Mouse (Mus musculus): Measurements from ENCODE around the gene Mettl26. TPM values are rescaled to one million over a fixed set of nuclear protein-coding genes. Genes with fewer than 3 reads are reported as not detected.

Mettl26 gene
- total RNA-seq, 2 experiments from 2014 or later, result 36.3 to 37.7 TPM

DNA sequence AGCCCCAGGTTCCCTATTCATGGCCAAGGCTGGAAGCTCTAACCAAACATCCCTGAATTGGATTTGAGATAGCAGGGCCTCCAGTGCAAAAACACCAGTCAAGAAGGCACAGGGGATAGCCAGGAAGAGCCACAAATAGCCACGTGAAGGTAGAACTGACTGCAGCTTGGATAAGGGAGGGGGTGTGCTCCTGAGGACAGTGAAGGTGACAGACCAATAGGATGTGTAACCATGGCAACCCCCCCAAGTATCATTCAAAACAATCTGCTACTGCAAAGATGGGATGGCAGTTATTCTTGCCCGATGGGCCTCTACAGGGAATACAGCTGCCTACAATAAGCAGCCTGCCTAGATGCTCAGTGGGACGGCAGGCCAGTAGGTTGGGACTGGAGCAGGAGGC, 37.3 kb upstream of the Mettl26 start:
- DNase-seq, result no peak

DNA sequence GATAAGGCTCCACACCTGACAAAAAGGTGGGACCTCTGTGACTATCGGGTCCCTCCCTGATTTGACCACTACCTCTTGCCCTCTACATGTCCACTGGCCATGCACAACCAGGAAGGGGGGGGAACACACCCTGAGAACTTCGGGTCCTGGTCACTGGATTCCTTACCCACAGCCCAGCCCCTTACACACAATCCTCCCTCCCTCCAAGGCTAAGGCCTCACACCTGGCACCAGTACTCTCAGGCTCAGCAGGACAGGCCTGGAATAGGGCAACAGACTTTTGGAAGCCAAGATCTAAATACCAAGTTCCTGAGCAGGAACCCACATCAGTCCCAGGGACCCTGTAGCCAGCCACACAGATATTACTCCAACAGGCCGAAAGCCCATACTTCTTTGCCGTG, 36.0 kb upstream of the Mettl26 start:
- no peak for DNase-seq

DNA sequence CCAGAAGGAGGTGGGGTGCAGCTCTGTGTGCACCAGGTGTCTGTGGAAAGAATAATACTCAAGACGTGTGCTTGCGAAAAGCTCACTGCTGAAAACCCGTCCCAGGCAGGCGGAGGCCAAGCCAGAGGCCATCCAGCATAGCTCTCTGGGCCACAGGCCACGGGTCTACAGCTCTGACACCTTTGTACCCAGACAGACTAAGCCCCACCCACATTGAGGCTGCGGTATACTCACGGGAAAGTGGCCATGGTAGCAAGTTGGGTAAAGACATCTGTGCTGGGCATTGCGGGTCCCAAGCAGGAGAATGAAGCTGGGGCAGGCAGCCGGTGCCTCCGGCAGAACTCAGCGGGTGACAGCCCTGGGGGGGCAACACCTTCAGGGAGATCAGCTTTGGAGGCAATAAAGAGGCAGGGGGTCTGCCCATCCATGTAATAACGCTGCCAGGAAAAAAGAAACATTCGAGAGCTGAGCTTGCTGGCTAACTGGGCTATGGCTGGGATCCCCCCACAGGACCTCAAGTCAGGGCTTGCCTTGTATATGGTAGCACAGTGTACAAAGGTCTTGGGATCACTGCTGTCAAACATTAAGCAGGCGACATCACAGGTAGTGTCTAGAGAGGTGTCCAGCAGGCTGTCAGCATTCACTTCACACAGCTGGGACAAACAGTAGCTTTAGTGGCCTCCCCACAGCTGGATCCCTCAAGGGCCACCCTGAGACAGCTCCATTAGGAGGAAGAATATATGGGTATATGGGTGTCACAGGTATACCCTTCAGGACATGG, 35.2 kb upstream of the Mettl26 start:
- no peak for DNase-seq

DNA sequence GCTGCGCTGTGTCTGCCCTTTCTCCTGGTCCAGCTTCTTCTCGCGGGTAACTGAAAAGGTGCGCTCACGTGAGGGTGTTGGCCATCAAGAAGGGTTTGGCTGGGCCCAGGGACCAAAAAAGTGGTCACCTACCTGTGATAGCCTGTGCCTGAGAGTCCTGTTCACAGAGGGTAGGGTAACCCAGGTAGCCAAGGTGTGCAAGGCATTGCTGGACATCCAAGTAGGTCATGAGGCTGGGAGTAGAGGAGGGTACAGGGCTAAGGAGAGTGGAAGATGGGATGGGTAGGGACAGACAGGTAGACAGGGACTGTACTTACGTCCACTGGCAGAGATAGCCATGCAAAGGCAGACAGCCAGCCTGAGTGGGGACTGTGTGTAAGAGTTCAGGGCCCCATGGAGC, 34.4 kb upstream of the Mettl26 start:
- no peak for DNase-seq

DNA sequence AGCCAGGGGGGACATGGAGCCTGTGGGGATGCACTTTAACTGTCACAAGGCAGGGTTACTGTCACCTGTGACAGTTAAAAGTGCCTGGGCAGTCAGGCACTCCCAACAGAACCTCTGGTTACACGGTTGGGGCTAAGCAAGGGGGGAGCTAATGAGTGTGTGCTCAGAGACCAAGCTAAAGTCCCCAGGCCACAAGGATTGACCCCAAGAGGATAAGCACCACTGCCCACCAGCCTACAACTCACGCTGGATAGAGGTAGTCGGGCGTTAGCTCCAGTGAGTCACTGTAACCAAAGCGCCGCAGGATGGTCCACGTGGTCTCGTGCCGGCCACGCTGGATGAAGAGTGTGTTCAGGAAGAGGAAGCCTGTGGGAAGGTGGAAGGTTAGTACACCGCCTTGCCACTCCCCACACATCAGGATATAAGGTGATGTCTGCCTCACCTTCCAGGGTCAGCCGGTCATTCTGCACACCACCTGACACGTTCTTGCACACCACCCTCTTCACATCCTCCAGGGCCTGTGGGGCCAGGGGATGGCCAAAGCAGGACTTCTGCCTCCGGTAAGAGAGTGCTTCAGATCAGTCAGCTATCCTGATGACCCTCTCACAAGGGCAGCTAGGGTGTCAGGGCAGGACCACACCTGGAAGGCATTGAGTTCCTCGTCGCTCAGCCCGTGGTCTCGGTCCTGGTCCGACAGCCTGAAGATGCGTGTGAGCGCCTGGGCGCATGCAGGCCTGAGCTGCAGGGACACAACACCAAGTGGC, 33.6 kb upstream of the Mettl26 start, which contains the start of gene Gm20683:
Gene Gm20683 (minus strand): TSS at position 647 of the 764 bp plus-strand sequence.
- no peak for DNase-seq

DNA sequence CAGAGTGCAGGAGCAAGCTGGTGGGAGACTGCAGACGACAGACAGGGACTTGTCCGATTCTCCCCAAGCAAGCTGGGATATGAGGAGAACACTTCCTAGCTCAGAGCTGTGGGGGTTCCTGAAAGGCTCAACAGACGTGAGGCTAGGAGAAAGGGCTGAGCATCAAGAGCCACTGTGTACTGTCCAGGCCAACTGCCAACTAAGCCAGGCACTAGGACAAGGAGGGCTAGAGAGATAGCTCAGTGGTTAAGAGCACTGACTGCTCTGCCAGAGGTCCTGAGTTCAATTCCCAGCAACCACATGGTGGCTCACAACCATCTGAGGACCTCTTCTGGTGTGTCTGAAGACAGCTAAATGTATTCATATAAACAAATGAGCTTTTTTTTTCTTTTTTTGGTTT, 32.4 kb upstream of the Mettl26 start:
- no peak for DNase-seq

DNA sequence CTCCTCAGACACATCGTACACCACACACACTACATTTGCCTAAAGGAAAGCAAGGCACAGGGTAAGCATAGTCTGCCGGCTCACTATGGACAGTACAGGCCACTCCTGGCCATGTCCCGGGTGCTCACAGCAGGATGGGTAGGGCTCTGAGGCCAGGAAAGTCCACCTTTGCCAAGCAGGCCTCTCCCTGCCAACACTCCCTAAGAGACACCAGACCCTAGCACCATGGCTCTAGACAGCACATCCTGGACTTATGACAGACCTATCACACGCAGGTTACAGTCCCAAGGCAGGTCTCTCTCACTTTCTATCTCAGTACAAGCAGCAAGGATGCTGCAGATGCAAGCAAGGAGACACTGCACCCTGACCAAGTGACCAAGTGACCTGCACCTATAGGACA, 31.8 kb upstream of the Mettl26 start:
- DNase-seq, result no peak

DNA sequence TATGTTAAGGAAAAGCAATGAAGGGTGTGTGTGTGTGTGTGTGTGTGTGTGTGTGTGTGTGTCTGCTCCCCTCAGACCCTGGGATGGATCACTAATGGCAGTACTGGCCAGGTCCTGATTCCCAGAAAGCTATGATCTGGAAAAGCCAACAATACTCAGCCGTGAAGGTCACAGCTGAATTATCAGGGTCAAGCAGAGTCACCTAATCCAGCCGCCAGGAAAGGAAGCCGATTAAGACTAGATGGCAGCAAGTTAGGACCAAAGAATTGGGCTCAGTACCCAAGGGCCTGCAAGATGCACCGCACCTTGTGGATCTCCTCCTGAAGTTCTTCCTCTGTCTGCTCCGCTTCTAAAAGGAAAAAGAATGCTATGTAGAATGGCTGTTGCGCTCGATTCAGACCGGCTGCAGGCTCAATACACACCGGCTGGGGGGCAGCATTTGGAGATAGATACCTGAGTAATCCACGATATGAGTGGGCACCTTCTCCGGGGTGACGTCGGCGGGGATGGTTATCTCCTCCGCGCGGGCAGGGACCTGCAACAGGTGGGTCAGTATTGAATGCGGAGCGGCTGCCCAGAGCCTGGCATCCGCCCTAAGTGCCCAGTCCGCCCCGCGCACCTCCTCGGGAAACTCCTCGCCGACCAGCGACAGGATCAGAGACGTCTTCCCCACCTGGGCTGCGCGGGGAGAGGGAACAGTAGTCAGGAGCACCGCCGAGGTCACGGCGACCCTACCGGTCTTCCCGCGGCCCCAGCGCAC, 31.1 kb upstream of the Mettl26 start:
- DNase-seq, result no peak

DNA sequence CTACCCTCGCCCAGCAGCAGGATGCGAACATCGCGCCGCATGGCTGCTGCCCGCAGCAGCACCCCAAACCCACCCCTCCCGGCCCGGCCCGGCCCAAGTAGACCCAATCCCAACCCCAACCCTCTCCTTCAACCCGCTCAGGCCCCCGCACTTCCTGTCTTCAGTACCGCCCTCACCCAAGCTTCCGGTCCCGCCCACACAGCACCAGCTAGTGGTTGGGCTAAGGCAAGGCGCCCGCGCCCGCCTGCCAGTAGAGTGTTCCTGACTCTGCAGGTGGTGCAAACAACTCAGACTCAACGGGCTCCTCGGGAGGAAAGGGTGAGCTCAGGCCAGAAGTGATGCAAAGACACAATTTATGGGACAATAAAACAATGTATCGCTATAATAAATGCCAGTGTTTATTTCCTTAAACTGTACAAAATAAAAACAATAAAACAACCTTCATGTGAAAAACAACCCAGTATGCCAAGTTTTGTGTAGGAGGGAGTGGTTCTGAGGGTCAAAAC, 30.4 kb upstream of the Mettl26 start, which contains the start of gene Rhot2:
Gene Rhot2 (minus strand): TSS at position 456 of the 506 bp plus-strand sequence.
- DNase-seq, result peak; percentile 92 to 95

DNA sequence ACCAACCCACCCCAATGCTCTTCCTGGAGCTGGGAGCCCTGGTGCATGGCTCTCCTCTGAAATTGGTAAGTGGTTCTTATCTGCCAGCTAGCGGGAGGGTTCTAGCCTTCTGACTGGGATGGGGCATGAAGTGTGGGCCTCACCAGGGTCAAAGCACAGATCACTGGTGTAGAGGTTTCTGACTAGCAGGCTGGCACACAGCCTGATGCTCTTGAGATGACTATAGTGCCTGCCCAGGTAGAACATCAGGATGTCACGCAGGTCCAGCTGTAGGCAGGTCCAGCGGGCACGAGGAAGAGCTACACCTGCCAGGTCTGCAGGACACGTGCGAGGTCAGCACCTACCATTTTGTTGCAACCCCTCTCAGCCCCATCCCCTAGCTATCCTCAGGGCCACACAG, 14.6 kb upstream of the Mettl26 start:
- DNase-seq, result no peak

DNA sequence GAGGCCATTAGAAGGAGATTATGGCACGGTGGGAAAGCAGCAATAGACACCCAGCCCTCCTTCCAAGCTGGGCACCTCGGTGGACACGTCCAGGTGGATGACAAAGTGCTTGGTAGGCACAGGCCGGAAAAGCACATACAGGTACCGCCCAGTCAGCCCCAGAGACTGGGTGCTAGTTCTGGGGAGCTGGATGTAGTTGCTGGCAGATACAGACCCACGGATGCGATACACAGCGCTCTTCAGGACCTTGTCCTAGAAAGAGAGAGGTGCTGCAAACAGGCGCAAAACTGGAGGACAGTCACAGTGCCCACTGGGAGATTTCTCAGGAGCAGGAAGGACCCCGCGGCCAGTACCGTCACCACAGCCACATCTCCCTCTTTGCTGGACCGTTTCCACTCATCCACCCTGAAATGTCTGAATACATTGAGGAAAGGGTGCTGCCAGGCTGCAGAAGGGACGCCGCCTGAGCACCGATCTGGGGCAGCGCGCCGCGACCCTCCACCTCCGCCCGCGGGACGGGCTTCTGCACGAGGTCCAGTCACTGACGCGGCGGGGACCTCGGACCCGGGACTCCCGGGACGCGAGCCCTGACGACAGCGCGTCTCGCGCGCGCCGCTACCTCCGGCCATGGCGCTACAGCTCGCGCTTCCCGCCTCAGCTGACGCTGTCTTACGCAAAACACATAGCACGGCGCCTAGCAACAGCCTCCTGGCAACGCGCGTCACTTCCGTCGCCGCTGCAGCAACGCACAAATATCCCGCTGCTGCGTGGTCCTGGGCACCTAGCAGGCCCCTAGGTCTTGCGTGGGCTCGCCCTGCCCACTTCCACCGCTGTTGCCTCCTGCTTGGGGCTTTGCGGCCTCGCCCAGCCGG, 13.8 kb upstream of the Mettl26 start, which contains the start of gene Wdr90:
Gene Wdr90 (minus strand): TSS at position 670 of the 872 bp plus-strand sequence.
- DNase-seq, result peak; percentile 92 to 94

DNA sequence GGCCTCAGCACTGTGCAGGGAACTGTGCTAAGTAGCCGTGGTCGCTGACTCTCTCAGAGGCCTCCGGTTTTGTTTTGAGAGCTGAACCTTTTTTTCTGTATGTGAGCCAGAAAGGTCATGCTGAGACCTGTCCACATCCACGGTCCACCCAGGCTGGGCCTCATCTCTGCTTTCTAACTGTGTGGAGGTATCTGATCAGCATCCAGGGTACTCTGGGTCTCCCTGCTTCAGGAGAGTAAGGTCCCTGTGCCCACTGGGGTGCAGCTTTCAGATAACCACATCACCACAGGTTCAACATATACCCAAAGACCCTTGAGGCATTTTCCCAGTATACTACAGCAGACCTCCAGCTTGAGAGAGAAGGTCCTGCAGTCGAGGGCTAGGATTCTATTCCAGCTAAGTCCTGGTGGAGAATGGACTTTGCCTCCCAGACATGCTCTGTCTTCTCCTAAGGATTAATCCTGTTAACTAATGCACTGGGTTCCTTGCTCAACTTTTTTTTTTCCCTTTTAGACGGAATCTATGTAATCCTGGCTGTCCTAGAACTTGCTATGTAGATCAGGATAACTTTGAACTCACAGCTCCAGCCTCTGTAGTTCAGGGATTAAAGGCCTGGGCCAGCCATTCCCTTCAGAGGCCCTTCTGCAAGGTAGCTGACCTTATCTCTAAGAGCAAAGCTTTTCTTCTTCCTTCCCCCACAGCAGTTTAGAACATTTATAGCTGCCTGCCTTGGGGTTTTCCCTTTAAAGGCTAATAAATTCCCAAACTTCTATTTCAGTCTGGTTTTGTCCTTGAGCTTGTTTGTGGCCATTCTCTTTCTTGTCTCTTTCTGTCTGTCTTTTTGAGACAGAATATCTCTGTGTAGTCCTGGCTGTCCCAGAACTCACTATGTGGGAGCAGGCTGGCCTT, 12.9 kb upstream of the Mettl26 start:
- DNase-seq, result no peak

DNA sequence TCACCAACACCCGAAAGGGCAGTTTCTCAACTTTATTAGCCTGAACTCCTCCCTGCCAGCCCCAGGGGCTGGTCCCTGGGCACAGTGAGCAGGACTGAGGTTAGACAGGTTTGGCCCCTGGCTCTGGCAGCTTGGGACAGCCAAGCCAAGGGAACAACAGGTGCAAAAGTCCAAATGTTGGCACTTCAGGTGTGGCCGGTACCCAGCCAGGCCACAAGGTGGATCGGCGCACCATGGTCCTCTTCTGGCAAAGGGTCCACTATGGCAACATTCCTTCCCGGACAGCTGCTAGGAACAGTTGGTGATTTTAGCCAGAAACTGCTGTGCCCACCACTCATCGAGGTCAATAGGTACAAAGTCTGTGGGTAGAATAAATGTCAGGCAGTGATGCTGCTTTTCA, 11.2 kb upstream of the Mettl26 start:
- no peak for DNase-seq

DNA sequence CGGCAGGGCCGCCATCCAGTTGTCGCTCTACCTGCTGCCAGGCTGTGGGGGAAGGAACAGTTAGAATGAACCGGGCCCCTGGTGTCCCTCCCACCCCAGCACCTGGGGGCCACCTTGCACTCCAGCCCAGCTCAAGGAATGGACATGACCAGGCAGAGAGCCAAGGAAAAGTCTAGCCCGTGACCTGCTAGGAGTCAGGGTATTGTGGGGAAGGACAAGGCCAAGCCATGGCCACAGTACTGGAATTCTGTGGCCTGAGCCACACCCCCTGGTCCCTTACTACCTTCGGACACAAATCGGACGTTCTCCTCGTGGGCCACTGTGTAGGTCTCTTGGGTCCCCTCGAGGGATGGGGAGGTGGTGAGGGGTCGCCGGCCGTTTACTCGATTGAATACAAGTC, 10.6 kb upstream of the Mettl26 start:
- no peak for DNase-seq

DNA sequence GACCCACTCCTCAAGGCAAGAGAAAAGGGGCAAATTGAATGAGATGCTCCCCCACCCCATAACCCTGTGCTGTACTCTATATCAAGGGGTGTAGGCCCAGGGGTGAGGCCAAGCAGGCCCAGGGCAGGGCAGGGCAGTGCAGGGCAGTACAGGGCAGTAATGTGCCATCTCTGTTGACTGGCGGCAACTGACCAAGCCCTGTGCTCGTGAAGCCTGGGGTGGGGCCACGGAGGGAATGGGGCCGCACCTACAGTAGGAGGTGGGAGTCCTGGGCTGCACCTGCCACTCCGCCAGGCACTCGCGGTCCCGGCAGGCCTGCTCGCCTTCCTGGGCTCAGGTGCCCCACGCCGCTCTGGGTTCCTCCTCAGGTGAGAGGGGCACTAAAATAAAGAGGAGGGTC, 9.6 kb upstream of the Mettl26 start:
- DNase-seq, result no peak

DNA sequence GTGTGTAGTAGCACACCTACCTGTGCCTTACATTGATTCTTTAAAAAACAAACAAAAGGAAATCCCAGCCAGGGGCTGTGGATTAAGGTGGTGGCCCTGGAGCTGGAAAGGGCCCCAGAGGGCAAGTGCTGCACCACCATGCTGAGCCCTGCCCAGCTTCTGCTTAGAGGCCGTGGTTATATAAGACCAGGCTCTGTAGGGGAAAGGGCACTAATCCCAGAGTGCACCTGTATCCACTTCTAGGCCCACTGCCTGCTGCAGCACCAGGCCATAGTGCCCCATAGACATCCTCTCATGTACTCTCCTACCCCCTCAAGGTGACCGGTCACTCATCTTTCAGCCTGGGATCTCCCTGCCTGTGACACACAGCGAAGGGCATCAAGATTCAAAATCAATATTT, 8.7 kb upstream of the Mettl26 start:
- no peak for DNase-seq

DNA sequence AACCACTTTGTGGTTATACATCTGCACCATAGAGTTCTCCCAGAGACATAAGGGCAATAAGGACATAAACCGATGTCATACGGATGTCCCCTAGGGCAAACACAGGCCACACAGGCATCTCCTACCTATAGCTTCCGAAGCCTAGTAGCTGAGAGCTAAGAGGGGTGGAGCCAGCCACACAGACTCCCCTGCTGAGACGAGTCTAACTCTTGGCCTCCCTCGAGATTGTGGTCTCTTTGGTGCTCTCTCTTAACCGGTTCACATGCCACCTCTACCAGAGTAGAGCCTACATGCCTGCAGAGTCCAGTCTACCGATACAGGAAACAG, 7.4 kb upstream of the Mettl26 start:
- no peak for DNase-seq

DNA sequence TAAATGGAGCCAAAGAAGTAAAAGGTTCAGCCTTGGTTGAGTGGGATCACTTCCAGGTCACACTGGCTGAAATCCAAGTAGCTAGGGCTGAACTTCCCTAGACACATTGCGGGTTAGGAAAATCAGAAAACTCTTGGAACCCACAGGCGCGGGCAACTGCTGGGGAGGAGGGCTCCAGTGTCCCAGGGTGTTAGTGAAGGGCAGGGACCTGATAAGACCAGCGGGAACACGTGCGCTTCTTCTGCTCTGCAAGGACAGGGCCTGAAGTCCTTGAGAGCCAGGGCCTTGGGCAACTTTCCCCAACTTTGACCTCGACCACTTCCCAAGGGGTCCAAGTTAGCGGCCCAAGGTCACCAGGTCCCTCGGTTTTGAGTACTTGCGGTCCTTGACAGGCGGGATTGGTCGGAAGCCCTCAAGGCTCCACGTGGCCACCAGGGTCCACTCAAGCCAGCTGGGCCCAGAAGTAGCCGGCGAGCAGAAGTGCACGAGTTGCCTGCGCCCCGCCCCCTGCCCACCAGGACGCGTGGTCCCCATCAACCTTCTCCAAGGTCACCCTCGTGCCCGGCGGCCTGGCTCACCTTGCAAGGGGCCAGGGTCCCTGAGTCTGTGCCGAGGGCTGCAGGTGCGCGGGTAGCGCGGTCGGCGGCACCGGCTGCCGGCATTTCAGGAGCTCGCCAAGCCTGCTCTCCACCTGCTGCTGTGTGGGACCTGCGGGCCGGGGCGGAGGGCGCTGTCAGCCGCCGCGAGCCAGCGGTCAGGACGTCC, 6.9 kb upstream of the Mettl26 start:
- no peak for DNase-seq

DNA sequence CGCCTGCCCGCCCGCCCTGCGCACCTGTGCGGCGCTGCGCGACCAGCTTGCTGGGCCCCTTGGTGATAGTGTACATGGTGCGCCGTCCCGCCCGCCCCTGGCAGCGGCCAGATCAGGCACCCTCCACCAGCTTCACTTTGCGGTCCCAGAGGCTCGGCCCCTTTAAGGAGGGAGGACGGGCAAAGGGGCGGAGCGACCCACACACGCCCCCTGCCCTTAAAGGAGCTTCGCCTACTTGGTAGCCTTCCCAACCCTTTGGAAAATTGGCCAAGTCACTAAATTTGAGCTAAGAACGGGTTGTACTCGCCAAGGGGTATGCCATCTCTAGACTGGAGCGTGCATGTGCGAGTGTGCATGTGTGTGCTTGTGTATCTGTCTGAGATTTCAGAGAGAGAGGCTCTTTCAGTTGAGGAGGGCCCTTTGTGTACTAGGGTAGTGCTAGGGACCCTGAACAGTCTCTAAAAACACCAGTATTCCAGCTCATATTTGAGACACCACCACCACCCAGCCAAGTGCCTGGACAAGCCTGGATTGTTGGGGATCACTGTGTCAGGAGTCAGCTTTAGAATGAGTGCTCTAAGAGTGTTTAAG, 6.2 kb upstream of the Mettl26 start, which contains the start of gene Mcrip2:
Gene Mcrip2 (minus strand): TSS at position 164 of the 591 bp plus-strand sequence.
- peak; percentile 81 to 84 for DNase-seq

Data from layer of hippocampus, postnatal 36 days (tissue).